Mouse (Mus musculus) cortical plate, adult 2 months (tissue): ENCODE measurements at regions not wholly inside any gene's neighbourhood (a gene's known extent, or its start where the extent isn't known, plus 50 kb on each side); places are given as distances from the start of the nearest gene placed in this dataset.

Experiments
- CTCF ChIP-seq: fragments of 200-500 bp; IDR thresholded peaks from 2 replicates; pipeline ENCODE4 v1.5.1; 2011; ENCODE audit warnings: mild to moderate bottlenecking, control low read depth, low read length; ENCODE audit not compliant: insufficient read depth; ENCODE audit errors: extremely low read depth
- POLR2A ChIP-seq: fragments of 200-500 bp; IDR thresholded peaks from 2 replicates; pipeline ENCODE4 v1.6.1; 2011; ENCODE audit warnings: mild to moderate bottlenecking, low read length, control low read depth; ENCODE audit not compliant: insufficient read depth; ENCODE audit errors: extremely low read depth

GRCm38 (mm10) chrX:11626274-11626878 is 298.8 kb downstream of the H2al1j start:
- TF ChIP-seq CTCF (no peak), POLR2A (no peak)
